Comparison of ENCODE assay signal across 21 mouse cellular contexts in genomic region chr7:132982639-132983038, GRCm38 (mm10). TPM values are rescaled to one million over a fixed set of nuclear protein-coding genes. Genes with fewer than 3 reads are reported as not detected.
DNase-seq lines count a peak whose midpoint lies in the region; ATAC-seq and TF ChIP-seq lines count a peak whose summit lies in the region.
"Had no signal": no experiment of that assay in that cellular context is flagged by ENCODE, and none has a peak within 500 bp of the region (broad histone marks: within the 10 kb centered on the region; RNA-seq: fewer than 3 reads in every experiment).

No protein-coding gene starts in this region.

- no peak overlapping the region for H3K4me2 ChIP-seq in heart, embryonic 12.5 days
- H3K4me2 ChIP-seq: intestine, embryonic 15.5 days; lung, embryonic 15.5 days; neural tube, embryonic 12.5 days; stomach, embryonic 15.5 days had no signal

- no peak for TF ChIP-seq POLR2A in MEL (IDR thresholded peaks at IDR 0.05; ENCODE audit: control insufficient read depth in 1 of 2, insufficient read depth in 1 of 2, low read depth in 1 of 2, low read length in 2 of 2, poor library complexity in 1 of 2)

- no peak for TF ChIP-seq CTCF in MEL (IDR thresholded peaks at IDR 0.05 in 2 of 3, conservative IDR thresholded peaks at IDR 0.05 in 1 of 3; ENCODE audit: control insufficient read depth in 1 of 3, insufficient read depth in 1 of 3, low read depth in 2 of 3, low read length in 3 of 3, poor library complexity in 1 of 3, severe bottlenecking in 1 of 3)

- peaks cover 3% of the 10 kb centered on the region; the same call in 1 of the 2 replicates for H3K9me3 ChIP-seq in heart, embryonic 12.5 days (replicated peaks)
- H3K9me3 ChIP-seq in MEL (replicated peaks; ENCODE audit: insufficient read depth, low read length), result no peaks in the 10 kb centered on the region
- no peaks in the 10 kb centered on the region for H3K9me3 ChIP-seq in limb, embryonic 10.5 days (replicated peaks)
- H3K9me3 ChIP-seq: G1E; intestine, embryonic 15.5 days; lung, embryonic 15.5 days; neural tube, embryonic 12.5 days; stomach, embryonic 15.5 days had no signal

- DNase-seq in heart, adult 8-10 months (ENCODE audit: low spot score), result no peak
- DNase-seq in 416B (ENCODE audit: low read depth) (peak; percentile 39), MEL (ENCODE audit: low read depth, low spot score) (peak; percentile 19)
- peak; percentile 27 for DNase-seq in limb, embryonic 10.5 days (ENCODE audit: low spot score)
- DNase-seq in gastrocnemius, postnatal 36 days, result no peak
- no peak for DNase-seq in frontal cortex, postnatal 25 days (ENCODE audit: low spot score in 2 of 2)
- DNase-seq: adrenal gland, adult 8-10 months; cerebellum, adult 11-12 months; cerebellum, postnatal 36 days; forebrain, postnatal 0 days; heart, postnatal 36 days; kidney, postnatal 4 days; right cerebral cortex, postnatal 14 days; thymus, adult 2 months had no signal

- H3K27me3 ChIP-seq in heart, embryonic 12.5 days (replicated peaks), result no peaks in the 10 kb centered on the region
- no peaks in the 10 kb centered on the region for H3K27me3 ChIP-seq in MEL (ENCODE audit: control insufficient read depth in 1 of 2, insufficient read depth in 2 of 2, low read length in 2 of 2)
- H3K27me3 ChIP-seq in limb, embryonic 10.5 days (ENCODE audit: low read depth, poor library complexity, severe bottlenecking), result no peaks in the 10 kb centered on the region
- H3K27me3 ChIP-seq: intestine, embryonic 15.5 days; lung, embryonic 15.5 days; neural tube, embryonic 12.5 days; stomach, embryonic 15.5 days had no signal

- intact Hi-C loops in gastrocnemius, postnatal 36 days (cut with DNase I), result no loop called here

- peaks cover 49% of the 10 kb centered on the region for H3K36me3 ChIP-seq in heart, embryonic 12.5 days
- H3K36me3 ChIP-seq in MEL (ENCODE audit: control insufficient read depth in 1 of 2, insufficient read depth in 2 of 2, low read length in 2 of 2), result peaks cover 0 to 26% of the 10 kb centered on the region in 2 experiments; a peak in 2 of 4 replicates
- peaks cover 82% of the 10 kb centered on the region for H3K36me3 ChIP-seq in limb, embryonic 10.5 days

- no peak for TF ChIP-seq RAD21 in MEL (IDR thresholded peaks at IDR 0.05; ENCODE audit: low read depth, low read length)

- H3K9ac ChIP-seq in heart, embryonic 12.5 days, result no peak overlapping the region
- H3K9ac ChIP-seq in MEL (ENCODE audit: control insufficient read depth, low read depth, low read length, poor library complexity, severe bottlenecking), result no peak overlapping the region
- H3K9ac ChIP-seq: forebrain, postnatal 0 days; intestine, embryonic 15.5 days; lung, embryonic 15.5 days; neural tube, embryonic 12.5 days; stomach, embryonic 15.5 days had no signal

- H3K79me2 ChIP-seq in MEL (ENCODE audit: control insufficient read depth, insufficient read depth, low read length, poor library complexity), result no peaks in the 10 kb centered on the region

- peaks cover 4% of the 10 kb centered on the region; the same call in 1 of the 2 replicates for H3K4me1 ChIP-seq in heart, embryonic 12.5 days (replicated peaks)
- no peaks in the 10 kb centered on the region for H3K4me1 ChIP-seq in MEL (ENCODE audit: control insufficient read depth in 1 of 2, insufficient read depth in 2 of 2, low read length in 2 of 2)
- no peaks in the 10 kb centered on the region for H3K4me1 ChIP-seq in limb, embryonic 10.5 days
- H3K4me1 ChIP-seq: intestine, embryonic 15.5 days; lung, embryonic 15.5 days; neural tube, embryonic 12.5 days; stomach, embryonic 15.5 days had no signal

- no peak overlapping the region for H3K4me3 ChIP-seq in heart, embryonic 12.5 days
- H3K4me3 ChIP-seq in MEL (ENCODE audit: control insufficient read depth in 1 of 2, insufficient read depth in 1 of 2, low read depth in 2 of 2, low read length in 2 of 2), result no peak overlapping the region
- H3K4me3 ChIP-seq in limb, embryonic 10.5 days, result no peak overlapping the region
- H3K4me3 ChIP-seq: intestine, embryonic 15.5 days; lung, embryonic 15.5 days; neural tube, embryonic 12.5 days; stomach, embryonic 15.5 days had no signal

- WGBS in heart, embryonic 12.5 days, result 52% methylated on average over 3 of the region's 3 CpGs
- WGBS in limb, embryonic 10.5 days, result 86% methylated on average over 3 of the region's 3 CpGs

- peak; percentile 51; the same call in 1 of the 2 replicates for ATAC-seq in heart, embryonic 12.5 days (ENCODE audit: insufficient number of reproducible peaks, low FRiP score)
- ATAC-seq: forebrain, postnatal 0 days; intestine, embryonic 15.5 days; midbrain, embryonic 16.5 days had no signal

- no peak overlapping the region for H3K27ac ChIP-seq in heart, embryonic 12.5 days (ENCODE audit: poor library complexity, severe bottlenecking)
- no peak overlapping the region for H3K27ac ChIP-seq in MEL (ENCODE audit: control insufficient read depth, low read depth, low read length)
- no peak overlapping the region for H3K27ac ChIP-seq in limb, embryonic 10.5 days
- H3K27ac ChIP-seq: intestine, embryonic 15.5 days; lung, embryonic 15.5 days; neural tube, embryonic 12.5 days; stomach, embryonic 15.5 days had no signal

- no peak for TF ChIP-seq EP300 in MEL (IDR thresholded peaks at IDR 0.05; ENCODE audit: low read depth in 1 of 2, low read length in 2 of 2)

TF ChIP-seq in MEL, 35 proteins besides CTCF, POLR2A, EP300 and RAD21:
- no peak for TF ChIP-seq POLR2AphosphoS5 (IDR thresholded peaks at IDR 0.05; ENCODE audit: borderline replicate concordance, low read depth, low read length)
- TF ChIP-seq CHD2 (IDR thresholded peaks at IDR 0.05; ENCODE audit: low read length), result no peak
- TF ChIP-seq MEF2A (IDR thresholded peaks at IDR 0.05; ENCODE audit: extremely low read depth, insufficient replicate concordance, low read depth, low read length, poor library complexity, severe bottlenecking), result no peak
- no peak for TF ChIP-seq E2F4 (IDR thresholded peaks at IDR 0.05; ENCODE audit: borderline replicate concordance, low read depth, low read length)
- TF ChIP-seq POLR2AphosphoS2 (IDR thresholded peaks at IDR 0.05; ENCODE audit: low read length), result 0 out of 2 replicates have a peak, but pooled peaks have one; percentile 38
- no peak for TF ChIP-seq MAZ (IDR thresholded peaks at IDR 0.05; ENCODE audit: low read depth, low read length)
- no peak for TF ChIP-seq TCF12 (IDR thresholded peaks at IDR 0.05; ENCODE audit: low read depth, low read length)
- no peak for TF ChIP-seq CHD1 (IDR thresholded peaks at IDR 0.05; ENCODE audit: low read depth, low read length)
TF ChIP-seq in MEL: peak in this region for 1.

RNA-seq across cellular contexts. Expression of gene Zranb1, which starts 51.7 kb away (rescaled TPM):
- polyA plus RNA-seq in heart, embryonic 12.5 days (2016; fragmentation: Nextera tagmentation; extraction: Ambion mirVana), result 10.3 and 11.2 TPM in 2 replicates
- 10 to 100 TPM; 34.2 to 39.8 (median 37.6) TPM for total RNA-seq in heart, adult 8-10 months (2022)
- 18.0 and 18.5 TPM in 2 replicates for total RNA-seq in MEL (2012; rRNA removed)
- polyA plus RNA-seq in MEL (2012; ENCODE audit: insufficient read depth in 1 of 2, insufficient read length in 2 of 2, low read depth in 1 of 2, low replicate concordance in 2 of 2, missing spikeins in 1 of 2), result 10 to 100 TPM in 1 of 2 experiments, not detected in 1; 17.4 TPM
- 11.0 and 11.8 TPM in 2 replicates for polyA plus RNA-seq in limb, embryonic 10.5 days (2016; fragmentation: Nextera tagmentation; extraction: Ambion mirVana)
- total RNA-seq in gastrocnemius, postnatal 36 days (2021), result 10 to 100 TPM; 44.4 to 53.3 TPM

Comparison
In these comparisons a context has a peak if more than half of its experiments do, and no peak if none do; other contexts are left out.
1. DNase-seq: peak in 416B (single experiment), MEL (single experiment) and limb, embryonic 10.5 days (single experiment); none in heart, adult 8-10 months (single experiment), gastrocnemius, postnatal 36 days (0 of 2) and frontal cortex, postnatal 25 days (0 of 2).